Mouse (Mus musculus): ENCODE results near the gene Nfe2.

DNA sequence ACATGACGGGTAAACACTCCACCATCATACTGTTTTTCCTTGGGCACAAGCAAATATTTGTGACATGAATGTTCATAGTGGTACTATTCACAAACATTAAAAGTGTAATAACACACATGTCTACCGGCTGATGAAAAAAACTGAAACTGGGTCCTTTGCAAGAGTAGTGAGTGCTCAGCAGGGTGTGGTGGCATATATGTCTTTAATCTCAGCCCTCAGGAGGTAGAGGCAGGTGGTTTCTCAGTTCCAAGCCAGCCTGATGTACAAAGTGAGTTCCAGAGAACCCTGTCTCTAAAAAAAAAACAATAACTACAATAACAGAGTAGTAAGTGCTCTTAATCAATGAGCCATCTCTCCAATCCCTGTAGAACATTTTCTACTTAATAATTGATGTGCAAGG is 6.6 kb upstream of the Nfe2 start:
- TF ChIP-seq CTCF (IDR thresholded peaks at IDR 0.05; ENCODE audit: borderline replicate concordance, extremely low read depth, insufficient read depth, insufficient read length) (no peak), POLR2A (IDR thresholded peaks at IDR 0.05; ENCODE audit: borderline replicate concordance, extremely low read depth, insufficient read depth, insufficient read length, poor library complexity, severe bottlenecking) (no peak)
